In genomic region chrX:161925973-161926682, GRCm38 (mm10) we compare ENCODE assay signal across 8 mouse cellular contexts.
DNase-seq lines count a peak whose midpoint lies in the region; ATAC-seq lines count a peak whose summit lies in the region.

No protein-coding gene starts in this region.

- peak overlapping the region; percentile 10; the same call in 1 of the 2 replicates for H3K4me2 ChIP-seq in lung, embryonic 15.5 days
- H3K4me2 ChIP-seq in forebrain, embryonic 13.5 days: peak overlapping the region; percentile 43
- no peak overlapping the region for H3K4me2 ChIP-seq in neural tube, embryonic 15.5 days

- no peak for DNase-seq in lung, postnatal 36 days
- peak; percentile 26 for DNase-seq in kidney, postnatal 14 days
- no peak for DNase-seq in spleen, postnatal 10 days (ENCODE audit: low spot score in 2 of 2)
- no peak for DNase-seq in urinary bladder, postnatal 4 days (ENCODE audit: low spot score in 2 of 2)
- DNase-seq in right cerebral cortex, postnatal 25 days: no peak

- H3K9me3 ChIP-seq in lung, embryonic 15.5 days: no peaks in the 10 kb centered on the region
- no peaks in the 10 kb centered on the region for H3K9me3 ChIP-seq in forebrain, embryonic 13.5 days (replicated peaks)
- H3K9me3 ChIP-seq in neural tube, embryonic 15.5 days (replicated peaks): no peaks in the 10 kb centered on the region

- no peak overlapping the region for H3K4me3 ChIP-seq in lung, embryonic 15.5 days
- peak overlapping the region; percentile 10; the same call in 1 of the 2 replicates for H3K4me3 ChIP-seq in forebrain, embryonic 13.5 days
- H3K4me3 ChIP-seq in neural tube, embryonic 15.5 days (replicated peaks): no peak overlapping the region

- H3K4me1 ChIP-seq in lung, embryonic 15.5 days: peaks cover 11% of the 10 kb centered on the region
- H3K4me1 ChIP-seq in forebrain, embryonic 13.5 days: peaks cover 14% of the 10 kb centered on the region
- H3K4me1 ChIP-seq in neural tube, embryonic 15.5 days: 0 out of 2 replicates have a peak, but pooled peaks cover 6% of the 10 kb centered on the region

- H3K36me3 ChIP-seq in lung, embryonic 15.5 days: no peaks in the 10 kb centered on the region
- no peaks in the 10 kb centered on the region for H3K36me3 ChIP-seq in forebrain, embryonic 13.5 days (ENCODE audit: poor library complexity, severe bottlenecking)
- H3K36me3 ChIP-seq in neural tube, embryonic 15.5 days: no peaks in the 10 kb centered on the region

- WGBS in lung, embryonic 15.5 days: 25% methylated on average over 6 of the region's 6 CpGs
- WGBS in forebrain, embryonic 13.5 days: 19% methylated on average over 6 of the region's 6 CpGs
- WGBS in neural tube, embryonic 15.5 days: 31% methylated on average over 6 of the region's 6 CpGs

- peak; percentile 65 for ATAC-seq in lung, embryonic 15.5 days (ENCODE audit: borderline replicate concordance, extremely low read depth, low FRiP score, low TSS enrichment)
- ATAC-seq in forebrain, embryonic 13.5 days: peak; percentile 95
- no peak for ATAC-seq in neural tube, embryonic 15.5 days (ENCODE audit: low FRiP score)

- H3K9ac ChIP-seq in lung, embryonic 15.5 days: no peak overlapping the region
- no peak overlapping the region for H3K9ac ChIP-seq in forebrain, embryonic 13.5 days
- no peak overlapping the region for H3K9ac ChIP-seq in neural tube, embryonic 15.5 days (replicated peaks)

- peaks cover 21% of the 10 kb centered on the region for H3K27me3 ChIP-seq in lung, embryonic 15.5 days
- peaks cover 12% of the 10 kb centered on the region; the same call in 1 of the 2 replicates for H3K27me3 ChIP-seq in forebrain, embryonic 13.5 days
- H3K27me3 ChIP-seq in neural tube, embryonic 15.5 days (replicated peaks): peaks cover 43% of the 10 kb centered on the region

- H3K27ac ChIP-seq in lung, embryonic 15.5 days: peak overlapping the region; percentile 64
- H3K27ac ChIP-seq in forebrain, embryonic 13.5 days: peak overlapping the region; percentile 65
- peak overlapping the region; percentile 28 for H3K27ac ChIP-seq in neural tube, embryonic 15.5 days (replicated peaks)
